Mouse (Mus musculus): Measurements from ENCODE around the gene Opcml. TPM values are rescaled to one million over a fixed set of nuclear protein-coding genes. Genes with fewer than 3 reads are reported as not detected.

The Opcml gene
- polyA plus RNA-seq, 1 experiment from 2014 or later: 0.31 TPM

DNA sequence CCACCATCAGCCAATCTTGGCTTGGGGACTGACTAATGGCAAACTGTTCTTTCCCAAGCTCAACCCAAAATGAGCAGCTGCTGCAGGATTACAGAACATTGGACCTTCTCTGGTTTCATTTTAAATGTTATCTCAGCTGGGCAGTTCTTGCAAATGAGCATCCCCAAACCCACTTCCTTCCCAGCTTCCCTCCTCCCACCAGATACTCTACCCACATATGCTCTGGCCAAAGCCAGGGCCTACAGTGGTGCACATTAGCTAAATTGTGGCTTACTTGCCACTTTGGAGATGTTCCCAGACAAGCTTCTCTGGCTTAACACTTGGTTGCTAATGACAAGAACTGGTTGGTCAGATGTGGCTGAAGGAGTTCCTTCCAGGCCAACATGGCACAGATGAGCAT lies 311.4 kb downstream of the Opcml start:
- ATAC-seq (ENCODE audit: low read depth) (no peak), DNase-seq (no peak)
- Histone ChIP-seq H3K27ac (no peak overlapping the region), H3K9ac (no peak overlapping the region), H3K9me3 (replicated peaks) (no peaks in the 10 kb centered on the region), H3K27me3 (no peaks in the 10 kb centered on the region), H3K4me2 (no peak overlapping the region), H3K36me3 (no peaks in the 10 kb centered on the region), H3K4me1 (replicated peaks) (no peaks in the 10 kb centered on the region), H3K4me3 (replicated peaks) (no peak overlapping the region)

DNA sequence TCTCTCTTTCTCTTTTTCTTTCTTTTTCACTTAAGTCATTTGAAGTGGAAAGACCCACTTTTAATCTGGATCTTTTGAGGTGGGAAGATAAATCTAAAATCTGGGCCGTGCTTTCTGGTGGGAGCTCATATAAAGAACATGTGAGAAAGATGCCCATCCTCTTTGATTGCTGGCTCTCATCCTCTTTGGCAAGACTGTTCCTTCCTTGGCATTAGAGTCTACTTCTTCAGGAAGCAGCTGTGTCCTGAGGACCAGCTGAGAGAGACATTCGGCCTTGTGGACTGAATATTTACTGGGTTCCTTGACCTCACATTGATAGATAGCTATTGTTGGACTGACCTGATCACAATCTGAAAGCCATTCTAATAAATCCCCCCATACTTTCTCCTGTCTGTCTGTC lies 331.3 kb downstream of the Opcml start:
- 42% methylated on average over 2 of the region's 2 CpGs for WGBS (ENCODE audit: insufficient replicate concordance)
- Histone ChIP-seq H3K36me3 (no peaks in the 10 kb centered on the region), H3K4me3 (replicated peaks) (no peak overlapping the region), H3K9ac (no peak overlapping the region), H3K9me3 (replicated peaks) (no peaks in the 10 kb centered on the region), H3K27me3 (no peaks in the 10 kb centered on the region), H3K27ac (no peak overlapping the region), H3K4me2 (no peak overlapping the region), H3K4me1 (replicated peaks) (no peaks in the 10 kb centered on the region)
- no peak for DNase-seq
- no peak for ATAC-seq (ENCODE audit: low read depth)

DNA sequence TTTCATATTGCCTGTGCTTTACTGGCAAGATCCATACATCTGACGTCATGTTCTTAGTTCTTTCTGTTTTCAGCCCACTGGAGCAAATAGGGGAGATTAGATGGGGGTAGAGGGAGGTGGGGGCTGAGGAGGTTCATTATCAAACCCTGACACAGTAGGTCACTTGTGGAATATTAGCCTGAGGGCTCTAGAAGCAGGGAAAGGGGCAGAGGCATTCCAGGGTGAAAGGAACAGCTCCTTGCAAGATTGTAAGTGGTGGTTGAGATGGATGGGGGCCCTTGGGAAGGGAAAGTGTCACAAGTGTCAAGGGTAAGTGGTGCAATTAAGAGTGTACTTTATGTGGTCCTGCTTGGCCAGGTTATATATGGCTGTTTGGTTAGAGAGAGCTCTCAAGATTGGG lies 338.2 kb downstream of the Opcml start:
- WGBS (ENCODE audit: insufficient replicate concordance): 46% methylated on average over 1 of the region's 1 CpGs
- ATAC-seq (ENCODE audit: low read depth): no peak
- no peak overlapping the region for H3K4me2 ChIP-seq
- H3K4me1 ChIP-seq (replicated peaks): no peaks in the 10 kb centered on the region
- H3K9me3 ChIP-seq (replicated peaks): no peaks in the 10 kb centered on the region
- H3K27ac ChIP-seq: no peak overlapping the region
- no peak overlapping the region for H3K4me3 ChIP-seq (replicated peaks)
- H3K9ac ChIP-seq: no peak overlapping the region
- DNase-seq: no peak
- no peaks in the 10 kb centered on the region for H3K27me3 ChIP-seq
- no peaks in the 10 kb centered on the region for H3K36me3 ChIP-seq

DNA sequence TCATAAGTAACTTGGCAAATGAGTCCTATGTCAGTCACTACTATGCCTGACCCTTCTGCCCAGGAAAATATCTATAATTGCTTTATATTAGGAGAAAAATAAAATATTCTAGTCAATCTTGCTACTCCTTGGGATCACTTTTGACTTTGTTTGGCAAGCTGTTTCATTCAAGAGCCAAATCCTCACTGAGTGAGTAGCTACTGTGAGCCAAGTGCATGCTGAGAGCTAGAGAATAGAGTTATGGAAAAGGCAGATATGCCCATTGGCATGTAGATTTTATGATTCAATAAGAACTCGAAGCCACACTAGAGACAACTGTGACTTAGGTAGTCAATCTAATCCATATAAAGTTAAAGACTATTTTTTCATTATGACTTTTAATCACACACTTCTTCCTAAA lies 340.9 kb downstream of the Opcml start:
- Histone ChIP-seq H3K9ac (no peak overlapping the region), H3K9me3 (replicated peaks) (no peaks in the 10 kb centered on the region), H3K36me3 (no peaks in the 10 kb centered on the region), H3K27ac (no peak overlapping the region), H3K4me2 (no peak overlapping the region), H3K27me3 (no peaks in the 10 kb centered on the region), H3K4me3 (replicated peaks) (no peak overlapping the region), H3K4me1 (replicated peaks) (no peaks in the 10 kb centered on the region)
- DNase-seq: no peak
- no peak for ATAC-seq (ENCODE audit: low read depth)
- WGBS (ENCODE audit: insufficient replicate concordance): 45% methylated on average over 1 of the region's 1 CpGs

DNA sequence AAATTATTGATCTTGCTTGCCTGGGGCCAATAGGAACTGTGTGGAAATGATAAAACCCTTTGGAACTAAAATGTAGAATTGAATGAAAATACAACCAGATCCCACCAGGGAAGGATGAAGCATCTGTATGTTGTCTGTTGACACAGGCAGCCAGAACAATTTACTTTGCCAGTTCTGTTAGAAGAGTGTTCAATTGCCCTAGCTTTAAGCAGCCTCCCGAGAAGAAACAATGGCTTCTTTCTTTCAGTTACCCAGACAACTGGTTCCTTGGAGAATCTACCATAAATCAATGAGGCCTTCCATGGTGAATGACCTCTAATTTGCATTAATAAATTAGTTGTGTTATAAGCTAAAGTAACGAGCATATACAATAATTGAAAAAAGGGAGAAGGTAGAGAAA lies 346.0 kb downstream of the Opcml start:
- H3K4me2 ChIP-seq: no peak overlapping the region
- no peaks in the 10 kb centered on the region for H3K9me3 ChIP-seq (replicated peaks)
- DNase-seq: no peak
- no peaks in the 10 kb centered on the region for H3K27me3 ChIP-seq
- no peaks in the 10 kb centered on the region for H3K36me3 ChIP-seq
- WGBS (ENCODE audit: insufficient replicate concordance): 47% methylated on average over 2 of the region's 2 CpGs
- H3K4me3 ChIP-seq (replicated peaks): no peak overlapping the region
- H3K4me1 ChIP-seq (replicated peaks): no peaks in the 10 kb centered on the region
- H3K9ac ChIP-seq: no peak overlapping the region
- no peak overlapping the region for H3K27ac ChIP-seq
- no peak for ATAC-seq (ENCODE audit: low read depth)

DNA sequence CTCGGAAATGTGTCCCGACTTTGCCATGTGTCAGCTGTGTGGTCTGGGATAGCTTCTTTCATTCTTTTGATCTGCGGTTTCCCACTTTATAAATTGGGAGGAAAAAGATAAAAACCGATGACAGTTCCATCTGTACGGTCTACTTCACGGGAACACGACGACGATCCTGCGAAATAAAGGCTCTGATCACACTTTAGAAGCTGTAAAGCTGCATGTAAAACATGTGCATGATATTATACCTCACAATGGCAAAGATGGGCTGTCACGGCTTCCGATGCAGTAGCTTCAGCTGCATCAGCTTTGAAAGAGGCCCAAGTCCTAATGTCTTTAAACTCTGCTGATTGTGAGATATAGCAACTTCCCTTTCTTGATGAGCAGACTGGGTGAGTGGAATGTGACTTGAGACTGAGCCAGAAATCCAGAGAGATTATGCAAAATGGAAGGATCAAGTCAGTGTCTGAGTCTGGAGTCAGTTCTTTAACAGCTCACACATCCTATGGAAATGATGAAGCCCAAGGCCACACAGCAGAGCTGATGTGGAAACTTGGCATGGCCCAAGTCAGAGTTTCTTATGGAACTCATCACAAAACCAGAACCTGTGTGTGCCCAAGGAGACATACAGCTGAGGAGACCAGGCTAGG lies 349.5 kb downstream of the Opcml start:
- ATAC-seq (ENCODE audit: low read depth): no peak
- Histone ChIP-seq H3K9ac (no peak overlapping the region), H3K27ac (no peak overlapping the region), H3K9me3 (replicated peaks) (no peaks in the 10 kb centered on the region), H3K4me2 (no peak overlapping the region), H3K4me1 (replicated peaks) (no peaks in the 10 kb centered on the region), H3K4me3 (replicated peaks) (no peak overlapping the region), H3K36me3 (no peaks in the 10 kb centered on the region), H3K27me3 (no peaks in the 10 kb centered on the region)
- DNase-seq: no peak
- WGBS (ENCODE audit: insufficient replicate concordance): 71% methylated on average over 12 of the region's 12 CpGs

DNA sequence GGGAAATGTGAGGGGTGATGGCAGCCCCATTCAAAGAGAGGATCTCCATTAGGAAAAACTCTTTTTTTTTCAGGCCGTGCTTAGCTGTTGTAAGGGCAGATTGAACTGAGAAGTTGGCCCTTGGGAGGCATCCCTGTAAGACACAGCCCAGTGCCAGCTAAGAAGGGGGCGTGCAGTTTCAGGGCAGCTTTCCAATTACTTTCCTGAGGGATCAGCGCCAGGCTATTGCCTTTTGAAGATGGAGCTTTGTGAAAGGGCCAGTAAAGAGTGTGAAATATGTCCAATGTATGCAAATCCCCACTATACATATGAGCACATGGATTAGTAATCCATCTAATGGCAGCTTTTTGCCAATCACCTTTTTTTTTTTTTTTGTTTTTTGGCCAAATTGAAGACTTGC lies 358.9 kb downstream of the Opcml start:
- Histone ChIP-seq H3K27ac (no peak overlapping the region), H3K9ac (no peak overlapping the region), H3K4me1 (replicated peaks) (no peaks in the 10 kb centered on the region), H3K9me3 (replicated peaks) (no peaks in the 10 kb centered on the region), H3K36me3 (no peaks in the 10 kb centered on the region), H3K4me3 (replicated peaks) (no peak overlapping the region), H3K27me3 (no peaks in the 10 kb centered on the region), H3K4me2 (no peak overlapping the region)
- ATAC-seq (ENCODE audit: low read depth): no peak
- 48% methylated on average over 3 of the region's 3 CpGs for WGBS (ENCODE audit: insufficient replicate concordance)
- DNase-seq: no peak

DNA sequence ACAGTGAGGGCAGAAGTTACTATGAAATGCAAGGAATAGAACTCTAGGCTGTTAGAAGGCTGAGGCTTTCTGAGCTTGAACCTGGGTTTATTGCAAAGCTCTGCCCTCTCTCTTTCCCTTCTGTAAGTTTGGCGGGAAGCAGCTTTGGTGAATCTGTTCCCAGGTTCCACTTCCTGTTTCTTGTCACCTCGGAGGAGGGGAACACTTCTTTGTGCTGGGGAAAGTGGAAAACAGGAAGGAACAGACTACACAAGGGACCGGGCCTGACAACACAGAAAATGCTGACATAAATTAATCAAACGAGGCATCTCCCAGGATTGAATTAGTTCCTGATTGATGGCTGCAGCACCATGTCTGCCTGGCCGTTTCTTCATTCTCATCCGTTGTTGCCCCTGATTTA lies 363.2 kb downstream of the Opcml start:
- Histone ChIP-seq H3K9ac (no peak overlapping the region), H3K27ac (no peak overlapping the region), H3K9me3 (replicated peaks) (no peaks in the 10 kb centered on the region), H3K27me3 (no peaks in the 10 kb centered on the region), H3K4me1 (replicated peaks) (no peaks in the 10 kb centered on the region), H3K36me3 (no peaks in the 10 kb centered on the region), H3K4me2 (no peak overlapping the region), H3K4me3 (replicated peaks) (no peak overlapping the region)
- WGBS (ENCODE audit: insufficient replicate concordance): 14% methylated on average over 6 of the region's 6 CpGs
- DNase-seq (no peak), ATAC-seq (ENCODE audit: low read depth) (no peak)

DNA sequence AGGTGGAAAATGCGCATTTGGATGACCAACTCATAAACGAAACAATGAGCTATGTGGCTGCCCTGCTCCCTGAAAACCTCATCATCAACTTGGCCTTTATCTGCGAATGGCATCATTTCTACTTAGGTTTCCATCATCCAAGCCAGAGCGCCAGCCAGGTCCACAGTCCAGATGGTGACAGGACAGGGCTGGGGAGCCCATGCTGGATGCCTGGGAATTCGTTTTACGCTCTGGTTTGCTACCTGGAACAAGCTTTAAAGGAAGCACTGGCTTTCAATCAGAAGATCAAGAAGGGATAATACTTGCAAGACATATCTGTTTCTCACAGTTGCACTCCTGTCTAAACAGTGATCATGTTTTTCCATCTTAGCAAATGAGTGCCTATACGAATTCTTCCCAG lies 366.5 kb downstream of the Opcml start:
- no peaks in the 10 kb centered on the region for H3K4me1 ChIP-seq (replicated peaks)
- H3K36me3 ChIP-seq: no peaks in the 10 kb centered on the region
- H3K9ac ChIP-seq: no peak overlapping the region
- ATAC-seq (ENCODE audit: low read depth): no peak
- WGBS (ENCODE audit: insufficient replicate concordance): 60% methylated on average over 7 of the region's 7 CpGs
- H3K9me3 ChIP-seq (replicated peaks): no peaks in the 10 kb centered on the region
- H3K27me3 ChIP-seq: no peaks in the 10 kb centered on the region
- no peak overlapping the region for H3K4me2 ChIP-seq
- no peak for DNase-seq
- H3K4me3 ChIP-seq (replicated peaks): no peak overlapping the region
- no peak overlapping the region for H3K27ac ChIP-seq

DNA sequence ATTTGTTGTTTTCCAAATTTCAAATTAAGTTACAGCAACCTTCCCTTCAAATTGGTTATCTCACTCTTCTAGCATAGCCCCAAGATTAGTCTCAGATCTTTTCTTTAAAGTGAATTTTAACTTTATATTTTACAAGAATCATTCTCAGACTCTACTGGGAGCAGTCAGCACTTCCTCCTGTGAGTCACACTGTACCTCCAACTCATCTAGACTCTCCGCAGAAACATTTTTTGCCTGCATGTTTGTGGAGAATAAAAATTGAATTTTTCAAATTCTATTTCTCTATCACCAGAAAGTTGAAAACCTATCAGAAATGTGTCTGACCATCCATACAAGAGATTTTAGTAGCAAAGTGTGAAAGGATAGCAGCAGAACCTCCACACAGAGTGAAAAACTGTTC lies 370.4 kb downstream of the Opcml start:
- H3K4me1 ChIP-seq (replicated peaks): no peaks in the 10 kb centered on the region
- WGBS (ENCODE audit: insufficient replicate concordance): 82% methylated on average over 1 of the region's 1 CpGs
- no peak for DNase-seq
- no peak overlapping the region for H3K9ac ChIP-seq
- ATAC-seq (ENCODE audit: low read depth): no peak
- no peak overlapping the region for H3K27ac ChIP-seq
- H3K4me2 ChIP-seq: no peak overlapping the region
- no peaks in the 10 kb centered on the region for H3K27me3 ChIP-seq
- no peaks in the 10 kb centered on the region for H3K36me3 ChIP-seq
- H3K4me3 ChIP-seq (replicated peaks): no peak overlapping the region
- H3K9me3 ChIP-seq (replicated peaks): no peaks in the 10 kb centered on the region

DNA sequence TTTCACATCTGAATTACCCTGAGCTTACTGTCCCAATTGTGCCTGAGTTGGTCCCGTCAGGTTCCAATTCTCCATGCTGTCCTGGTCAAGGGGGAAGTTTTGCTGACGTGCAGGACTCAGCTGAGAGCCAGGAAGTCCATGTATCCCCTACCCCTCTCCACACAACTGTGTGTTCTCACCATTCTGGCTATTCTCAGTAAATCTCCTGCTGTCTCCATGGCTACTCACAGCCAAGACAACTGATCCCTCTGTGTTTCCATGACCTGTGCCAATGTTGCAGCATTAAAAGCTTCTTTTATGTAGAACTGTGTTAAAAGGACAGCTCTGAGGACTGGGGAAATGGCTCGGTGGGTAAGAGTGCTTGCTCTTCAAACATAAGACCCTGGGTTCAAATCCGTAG lies 373.4 kb downstream of the Opcml start:
- H3K36me3 ChIP-seq: no peaks in the 10 kb centered on the region
- H3K9me3 ChIP-seq (replicated peaks): no peaks in the 10 kb centered on the region
- no peak overlapping the region for H3K27ac ChIP-seq
- 44% methylated on average over 4 of the region's 4 CpGs for WGBS (ENCODE audit: insufficient replicate concordance)
- H3K4me1 ChIP-seq (replicated peaks): no peaks in the 10 kb centered on the region
- no peak overlapping the region for H3K9ac ChIP-seq
- H3K4me3 ChIP-seq (replicated peaks): no peak overlapping the region
- H3K27me3 ChIP-seq: no peaks in the 10 kb centered on the region
- H3K4me2 ChIP-seq: no peak overlapping the region
- DNase-seq (no peak), ATAC-seq (ENCODE audit: low read depth) (no peak)

DNA sequence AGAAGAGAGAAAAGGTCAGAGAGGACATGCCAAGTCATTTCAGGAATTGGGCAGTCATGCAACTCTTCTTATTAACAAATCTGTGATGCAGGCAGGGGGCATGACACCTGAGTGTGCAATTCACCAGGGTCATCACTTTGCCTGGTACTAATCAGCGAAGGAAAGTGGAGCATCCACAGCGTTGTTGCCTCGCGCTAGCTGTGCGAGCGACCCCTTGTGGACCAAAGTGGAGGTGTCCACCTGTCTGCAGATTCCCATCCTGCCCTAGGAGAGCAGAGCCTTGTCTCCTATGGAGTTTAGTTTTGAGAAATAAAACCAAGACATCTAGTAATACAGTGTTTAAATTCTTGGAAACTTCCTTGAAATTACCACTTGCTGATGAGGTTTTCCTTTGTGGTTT lies 381.3 kb downstream of the Opcml start:
- DNase-seq: no peak
- Histone ChIP-seq H3K27me3 (no peaks in the 10 kb centered on the region), H3K27ac (no peak overlapping the region), H3K9ac (no peak overlapping the region), H3K4me2 (no peak overlapping the region), H3K9me3 (replicated peaks) (no peaks in the 10 kb centered on the region), H3K4me1 (replicated peaks) (no peaks in the 10 kb centered on the region), H3K36me3 (no peaks in the 10 kb centered on the region), H3K4me3 (replicated peaks) (no peak overlapping the region)
- no peak for ATAC-seq (ENCODE audit: low read depth)
- WGBS (ENCODE audit: insufficient replicate concordance): 15% methylated on average over 6 of the region's 6 CpGs

All from liver, embryonic 13.5 days (tissue).